Mouse (Mus musculus) liver, adult 2 months (tissue): ENCODE data around the gene Gm4791. TPM values are rescaled to one million over a fixed set of nuclear protein-coding genes. Genes with fewer than 3 reads are reported as not detected.
A peak's percentile ranks its signal among the peaks of the same experiment; 100 is the strongest.

Experiments
- DNase-seq: peaks from one replicate; pipeline ENCODE4 v3.0.0-alpha.2; 2011; ENCODE audit warnings: low read depth, low spot score; ENCODE audit errors: extremely low read depth
- H3K27ac ChIP-seq: fragments of 200-500 bp; replicated peaks from 2 replicates; pipeline ENCODE4 v1.5.1; 2012; ENCODE audit warnings: low read depth, mild to moderate bottlenecking, control low read depth, inconsistent platforms, low read length; ENCODE audit not compliant: insufficient read depth
- H3K27me3 ChIP-seq: fragments of 200-500 bp; 2 replicates; pipeline ENCODE4 v1.6.1; 2012; ENCODE audit warnings: mild to moderate bottlenecking, moderate library complexity, low read length, inconsistent platforms; ENCODE audit not compliant: control insufficient read depth, insufficient read depth
- H3K36me3 ChIP-seq: fragments of 200-500 bp; 2 replicates; pipeline ENCODE4 v1.6.1; 2012; ENCODE audit warnings: low read length, inconsistent platforms; ENCODE audit not compliant: control insufficient read depth, insufficient read depth
- H3K4me1 ChIP-seq: fragments of 200-500 bp; 2 replicates; pipeline ENCODE4 v1.6.1; 2011; ENCODE audit warnings: low read length; ENCODE audit not compliant: control insufficient read depth, insufficient read depth
- H3K4me3 ChIP-seq: fragments of 200-500 bp; 2 replicates; pipeline ENCODE4 v1.5.1; 2011; ENCODE audit warnings: low read depth, mild to moderate bottlenecking, control low read depth, low read length, moderate library complexity; ENCODE audit not compliant: insufficient read depth
- H3K79me2 ChIP-seq: fragments of 200-500 bp; 2 replicates; pipeline ENCODE4 v1.6.1; 2012; ENCODE audit warnings: inconsistent platforms, mild to moderate bottlenecking, low read length, moderate library complexity; ENCODE audit not compliant: control insufficient read depth, insufficient read depth
- H3K9ac ChIP-seq: fragments of 200-500 bp; 2 replicates; pipeline ENCODE4 v1.6.1; 2012; ENCODE audit warnings: low read depth, mild to moderate bottlenecking, control low read depth, inconsistent platforms, low read length
- CTCF ChIP-seq: fragments of 200-500 bp; IDR thresholded peaks from 2 replicates; pipeline ENCODE4 v1.5.1; 2011; ENCODE audit warnings: low read depth, low read length, control low read depth
- POLR2A ChIP-seq: fragments of 200-500 bp; IDR thresholded peaks from 2 replicates; pipeline ENCODE4 v1.6.1; 2011; ENCODE audit warnings: low read length, control low read depth; ENCODE audit not compliant: insufficient read depth; ENCODE audit errors: extremely low read depth
- WGBS: fragments of 180-500 bp; shearing (Covaris S2); methylation state at CpG from one replicate; pipeline ENCODE4 v1.1.7; 2018; 5-methylcytosine and 5-hydroxymethylcytosine counted together
- polyA plus RNA-seq: library from polyadenylated mRNA; depleted of rRNA; stranded (reverse); fragments of >200 nt; gene quantifications from 2 replicates; pipeline ENCODE4 v1.2.3, GENCODE M21; 2012
- total RNA-seq: library from RNA; depleted of rRNA; stranded (reverse); fragments of >200 nt; gene quantifications from 2 replicates; pipeline ENCODE4 v1.2.3, GENCODE M21; 2014

Gm4791 gene
- total and polyA plus RNA-seq, 2 experiments: not detected

- DNase-seq: no peak
- Histone ChIP-seq H3K4me1 (no peaks in the 10 kb centered on the region), H3K36me3 (no peaks in the 10 kb centered on the region), H3K27me3 (no peaks in the 10 kb centered on the region), H3K27ac (no peak overlapping the region), H3K4me3 (no peak overlapping the region), H3K9ac (no peak overlapping the region), H3K79me2 (no peaks in the 10 kb centered on the region)
- 69% methylated on average over 11 of the region's 11 CpGs for WGBS
- TF ChIP-seq CTCF: no peak
- no peak for TF ChIP-seq POLR2A
These were observed 19.7 kb upstream of the Gm4791 start for GRCm38 (mm10) chr9:46978806-46979205.

- 5% methylated on average over 2 of the region's 2 CpGs for WGBS
- no peak for DNase-seq
These were observed 18.4 kb upstream of the Gm4791 start for GRCm38 (mm10) chr9:46980111-46980510.

GRCm38 (mm10) chr9:46983471-46983870 is 15.1 kb upstream of the Gm4791 start:
- H3K27me3 ChIP-seq: peaks cover 4% of the 10 kb centered on the region; the same call in 1 of the 2 replicates
- no peaks in the 10 kb centered on the region for H3K79me2 ChIP-seq
- no peak overlapping the region for H3K4me3 ChIP-seq
- H3K36me3 ChIP-seq: no peaks in the 10 kb centered on the region
- TF ChIP-seq POLR2A: no peak
- TF ChIP-seq CTCF: no peak
- H3K27ac ChIP-seq: no peak overlapping the region
- no peak overlapping the region for H3K9ac ChIP-seq
- no peak for DNase-seq
- 49% methylated on average over 2 of the region's 2 CpGs for WGBS
- no peaks in the 10 kb centered on the region for H3K4me1 ChIP-seq

More at GRCm38 (mm10) chr9:46980111-46980510, 18.4 kb upstream of the Gm4791 start:
- Histone ChIP-seq H3K27ac (no peak overlapping the region), H3K9ac (no peak overlapping the region), H3K4me1 (no peaks in the 10 kb centered on the region), H3K79me2 (no peaks in the 10 kb centered on the region), H3K27me3 (peaks cover 4% of the 10 kb centered on the region; the same call in 1 of the 2 replicates), H3K4me3 (no peak overlapping the region), H3K36me3 (no peaks in the 10 kb centered on the region)
- TF ChIP-seq CTCF (no peak), POLR2A (no peak)

- no peak for TF ChIP-seq POLR2A
- TF ChIP-seq CTCF: no peak
- Histone ChIP-seq H3K36me3 (no peaks in the 10 kb centered on the region), H3K79me2 (no peaks in the 10 kb centered on the region), H3K9ac (no peak overlapping the region), H3K4me3 (no peak overlapping the region), H3K27me3 (no peaks in the 10 kb centered on the region), H3K4me1 (no peaks in the 10 kb centered on the region), H3K27ac (no peak overlapping the region)
- DNase-seq: peak; percentile 20
- 72% methylated on average over 6 of the region's 6 CpGs for WGBS
These were observed 43.0 kb downstream of the Gm4791 start for GRCm38 (mm10) chr9:47041569-47041968.
